Mouse (Mus musculus): ENCODE data around the gene Eif1ad.

DNA sequence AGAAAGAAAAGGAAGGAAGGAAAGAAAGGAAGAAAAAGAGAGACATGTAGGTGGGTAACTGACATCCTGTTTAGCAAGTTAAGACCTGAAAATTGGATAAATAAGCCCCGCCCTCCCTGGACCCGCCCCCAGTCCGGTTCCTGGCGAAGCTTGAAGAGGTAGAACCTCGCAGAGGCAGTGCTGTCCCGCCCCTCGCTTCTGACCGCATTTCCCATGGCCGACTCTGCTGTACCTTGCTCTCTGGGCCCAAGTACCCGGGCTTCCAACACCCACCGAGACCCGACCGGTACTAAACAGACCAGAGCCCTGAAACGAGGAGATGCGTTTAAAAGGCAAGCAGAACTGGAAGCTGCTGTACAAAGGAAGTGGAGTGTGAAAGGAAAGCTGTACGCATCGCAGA is 42.7 kb upstream of the Eif1ad start:
- no peak for TF ChIP-seq CTCF (IDR thresholded peaks at IDR 0.05; ENCODE audit: control insufficient read depth, insufficient read depth, low read length)
- TF ChIP-seq POLR2A (IDR thresholded peaks at IDR 0.05; ENCODE audit: borderline replicate concordance, control insufficient read depth, low read depth, low read length) = no peak
